Mouse (Mus musculus): ENCODE results near the gene Gm8165. TPM values are rescaled to one million over a fixed set of nuclear protein-coding genes. Genes with fewer than 3 reads are reported as not detected.
"Not testable (repeated sequence)": the region's sequence is repeated elsewhere in the genome, so short reads cannot be mapped to it uniquely, and the experiment has no call there.

Gm8165 gene
- polyA plus RNA-seq (2011; ENCODE audit: insufficient read depth, insufficient read length, low replicate concordance, missing spikeins) = not detected in 2 replicates

- WGBS = 75% methylated on average over 1 of the region's 2 CpGs
- H3K4me3 ChIP-seq (replicated peaks; ENCODE audit: control insufficient read depth, low read depth, low read length); H3K4me1 ChIP-seq (ENCODE audit: control insufficient read depth, insufficient read depth, low read length); H3K27ac ChIP-seq (ENCODE audit: control insufficient read depth, insufficient read depth, low read depth, low read length, poor library complexity): not testable (repeated sequence)
These were observed at the start of gene Gm8165 for GRCm38 (mm10) chr14:43677099-43677498. Gene Gm8165 (minus strand): TSS chr14:43677199.

GRCm38 (mm10) chr14:43697621-43698020, 20.6 kb upstream of the Gm8165 start, which contains the start of gene Gm7324:
Gene Gm7324 (plus strand): TSS chr14:43697828.
- not testable (repeated sequence) for H3K4me1 ChIP-seq (ENCODE audit: control insufficient read depth, insufficient read depth, low read length); H3K27ac ChIP-seq (ENCODE audit: control insufficient read depth, insufficient read depth, low read depth, low read length, poor library complexity); H3K4me3 ChIP-seq (replicated peaks; ENCODE audit: control insufficient read depth, low read depth, low read length)
- WGBS = 81% methylated on average over 4 of the region's 4 CpGs

Other genes starting within 250 kb of the Gm8165 start
- not detected in 2 replicates for gene Gm5799, start 133.6 kb downstream of the Gm8165 start, polyA plus RNA-seq (2011; ENCODE audit: insufficient read depth, insufficient read length, low replicate concordance, missing spikeins)
- not detected in 2 replicates for gene Gm17654, start 98.1 kb downstream of the Gm8165 start, polyA plus RNA-seq (2011; ENCODE audit: insufficient read depth, insufficient read length, low replicate concordance, missing spikeins)
- gene Gm10375, start 69.2 kb downstream of the Gm8165 start, polyA plus RNA-seq (2011; ENCODE audit: insufficient read depth, insufficient read length, low replicate concordance, missing spikeins) = not detected in 2 replicates
- 7.5 and 9.6 TPM in 2 replicates for gene Gm7324, start 20.6 kb upstream of the Gm8165 start, polyA plus RNA-seq (2011; ENCODE audit: insufficient read depth, insufficient read length, low replicate concordance, missing spikeins)
- gene Gm16506, start 50.3 kb upstream of the Gm8165 start, polyA plus RNA-seq (2011; ENCODE audit: insufficient read depth, insufficient read length, low replicate concordance, missing spikeins) = not detected in 2 replicates
- not detected in 2 replicates for gene Gm6526, start 70.7 kb upstream of the Gm8165 start, polyA plus RNA-seq (2011; ENCODE audit: insufficient read depth, insufficient read length, low replicate concordance, missing spikeins)
- gene Gm8180, start 107.5 kb upstream of the Gm8165 start, polyA plus RNA-seq (2011; ENCODE audit: insufficient read depth, insufficient read length, low replicate concordance, missing spikeins) = not detected in 2 replicates
- gene Ear1, start 198.3 kb upstream of the Gm8165 start, polyA plus RNA-seq (2011; ENCODE audit: insufficient read depth, insufficient read length, low replicate concordance, missing spikeins) = 3.0 and 22.3 TPM in 2 replicates
- gene Ear10, start 246.4 kb upstream of the Gm8165 start, polyA plus RNA-seq (2011; ENCODE audit: insufficient read depth, insufficient read length, low replicate concordance, missing spikeins) = not detected in 2 replicates
- 1.5 and 4.8 TPM in 2 replicates for gene Gm8113, start 248.2 kb upstream of the Gm8165 start, polyA plus RNA-seq (2011; ENCODE audit: insufficient read depth, insufficient read length, low replicate concordance, missing spikeins)

All from bone marrow, adult 2 months (tissue).